Mouse (Mus musculus) liver, embryonic 14.5 days (tissue): ENCODE measurements around the gene Sun1.

Experiments used
- CTCF ChIP-seq: IDR thresholded peaks from 2 replicates; pipeline ENCODE4 v1.5.1; 2016; ENCODE audit warnings: antibody characterized with exemption, low read depth, control low read depth
- EP300 ChIP-seq: IDR thresholded peaks from 2 replicates; pipeline ENCODE4 v1.6.1; 2016; ENCODE audit warnings: antibody characterized with exemption, low read depth

- no peak for TF ChIP-seq EP300
- no peak for TF ChIP-seq CTCF
Observed at GRCm38 (mm10) chr5:139229716-139230115, 29.3 kb downstream of the Sun1 start.
